Mouse (Mus musculus) spleen, adult 2 months (tissue): ENCODE results near the gene Suclg1.

Source experiments
- CTCF ChIP-seq: fragments of 200-500 bp; IDR thresholded peaks from 2 replicates; pipeline ENCODE4 v1.5.1; 2011; ENCODE audit warnings: mild to moderate bottlenecking, inconsistent platforms; ENCODE audit not compliant: insufficient read depth, insufficient read length, insufficient replicate concordance; ENCODE audit errors: extremely low read depth
- POLR2A ChIP-seq: fragments of 200-500 bp; IDR thresholded peaks from 2 replicates; pipeline ENCODE4 v1.6.1; 2011; ENCODE audit warnings: low read depth, low read length, inconsistent platforms

DNA sequence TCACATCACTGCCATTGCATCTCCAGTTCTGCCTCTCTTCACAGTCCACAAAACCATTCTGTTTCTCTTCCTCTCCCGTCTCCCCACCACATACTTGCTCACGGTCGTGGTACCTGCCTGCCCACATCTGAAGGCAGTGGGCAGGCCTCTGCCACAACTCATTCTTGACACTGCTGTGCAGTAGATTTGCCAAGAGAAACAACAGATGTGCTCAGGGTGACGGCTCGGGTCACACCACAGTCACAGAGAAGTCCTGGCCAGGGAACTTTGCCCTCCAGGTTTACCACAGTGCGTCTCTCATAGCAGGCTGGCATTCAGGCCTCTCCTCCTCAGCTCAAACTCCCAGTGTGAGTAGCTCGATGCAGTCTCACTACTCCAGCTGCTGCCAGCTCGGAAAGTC is 31.5 kb downstream of the Suclg1 start:
- TF ChIP-seq POLR2A: no peak
- TF ChIP-seq CTCF: no peak
